Mouse (Mus musculus) E14TG2a.4 (cell line): Measurements from ENCODE around the gene Zfp414.

Source experiments
- CTCF ChIP-seq: conservative IDR thresholded peaks from 2 replicates; pipeline ENCODE4 v1.5.1; 2014; ENCODE audit warnings: low read length
- NANOG ChIP-seq: IDR thresholded peaks from 2 replicates; pipeline ENCODE4 v1.6.1; 2014; ENCODE audit warnings: borderline replicate concordance, low read length, mixed read lengths
- POU5F1 ChIP-seq: IDR thresholded peaks from 2 replicates; pipeline ENCODE4 v1.6.1; 2014; ENCODE audit warnings: low read length, borderline replicate concordance

- TF ChIP-seq CTCF (peak; percentile 63), POU5F1 (no peak), NANOG (no peak)
Observed at GRCm38 (mm10) chr17:33597271-33597670, 31.6 kb upstream of the Zfp414 start.
